Mouse (Mus musculus) stomach, embryonic 16.5 days (tissue): ENCODE data around the gene Olfr1042. TPM values are rescaled to one million over a fixed set of nuclear protein-coding genes. Genes with fewer than 3 reads are reported as not detected.

Experiments used
- polyA plus RNA-seq: library from polyadenylated mRNA; unstranded; fragments of >200 nt; fragmentation: Nextera tagmentation; extraction: Ambion mirVana; gene quantifications from 2 replicates; pipeline ENCODE4 v1.2.1, GENCODE M21; 2015

Gene Olfr1042
- polyA plus RNA-seq, 1 experiment from 2014 or later, result not detected

Other genes with a start within 250 kb of the Olfr1042 start
- gene Olfr1025-ps1, start 246.6 kb downstream of the Olfr1042 start, polyA plus RNA-seq, result not detected in 2 replicates
- gene Olfr1026, start 240.3 kb downstream of the Olfr1042 start, polyA plus RNA-seq, result not detected in 2 replicates
- gene Olfr1028, start 211.4 kb downstream of the Olfr1042 start, polyA plus RNA-seq, result not detected in 2 replicates
- not detected in 2 replicates for gene Olfr1029, start 187.9 kb downstream of the Olfr1042 start, polyA plus RNA-seq
- gene Olfr1030, start 182.6 kb downstream of the Olfr1042 start, polyA plus RNA-seq, result not detected in 2 replicates
- not detected in 2 replicates for gene Olfr1031, start 171.5 kb downstream of the Olfr1042 start, polyA plus RNA-seq
- gene Olfr1032, start 156.3 kb downstream of the Olfr1042 start, polyA plus RNA-seq, result not detected in 2 replicates
- 4.9 and 5.4 TPM in 2 replicates for gene Olfr1033, start 141.2 kb downstream of the Olfr1042 start, polyA plus RNA-seq
- gene Olfr1034, start 116.0 kb downstream of the Olfr1042 start, polyA plus RNA-seq, result 0.06 and 0.09 TPM in 2 replicates
- not detected in 2 replicates for gene Olfr1036, start 87.8 kb downstream of the Olfr1042 start, polyA plus RNA-seq
- gene Olfr1037, start 74.5 kb downstream of the Olfr1042 start, polyA plus RNA-seq, result not detected in 2 replicates
- gene Olfr1039, start 25.9 kb downstream of the Olfr1042 start, polyA plus RNA-seq, result not detected in 2 replicates
- gene Olfr1040, start 15.1 kb downstream of the Olfr1042 start, polyA plus RNA-seq, result not detected in 2 replicates
- not detected in 2 replicates for gene Olfr1043, start 5.7 kb upstream of the Olfr1042 start, polyA plus RNA-seq
- gene Olfr1044, start 16.0 kb upstream of the Olfr1042 start, polyA plus RNA-seq, result not detected in 2 replicates
- not detected in 2 replicates for gene Olfr52, start 23.8 kb upstream of the Olfr1042 start, polyA plus RNA-seq
- gene Olfr1045, start 41.2 kb upstream of the Olfr1042 start, polyA plus RNA-seq, result not detected in 2 replicates
- gene Olfr1046, start 57.5 kb upstream of the Olfr1042 start, polyA plus RNA-seq, result not detected in 2 replicates
- not detected in 2 replicates for gene Olfr1047, start 69.6 kb upstream of the Olfr1042 start, polyA plus RNA-seq
- gene Olfr1048, start 78.5 kb upstream of the Olfr1042 start, polyA plus RNA-seq, result not detected in 2 replicates
- gene Olfr1049, start 96.5 kb upstream of the Olfr1042 start, polyA plus RNA-seq, result not detected in 2 replicates
- not detected in 2 replicates for gene Olfr1051, start 117.2 kb upstream of the Olfr1042 start, polyA plus RNA-seq
- gene Olfr1052, start 130.6 kb upstream of the Olfr1042 start, polyA plus RNA-seq, result not detected in 2 replicates
- gene Olfr1053, start 153.4 kb upstream of the Olfr1042 start, polyA plus RNA-seq, result not detected in 2 replicates
- not detected in 2 replicates for gene Olfr1054, start 173.6 kb upstream of the Olfr1042 start, polyA plus RNA-seq
- not detected in 2 replicates for gene Olfr1055, start 188.4 kb upstream of the Olfr1042 start, polyA plus RNA-seq
- not detected in 2 replicates for gene Olfr1056, start 200.6 kb upstream of the Olfr1042 start, polyA plus RNA-seq
- not detected in 2 replicates for gene Olfr1057, start 216.6 kb upstream of the Olfr1042 start, polyA plus RNA-seq
- not detected in 2 replicates for gene Olfr1058, start 226.7 kb upstream of the Olfr1042 start, polyA plus RNA-seq